Mouse (Mus musculus): Measurements from ENCODE around the gene Otos. TPM values are rescaled to one million over a fixed set of nuclear protein-coding genes. Genes with fewer than 3 reads are reported as not detected.

The Otos gene
- polyA plus RNA-seq, 1 experiment from 2014 or later, result 0.05 TPM

Other genes with a start within 250 kb of the Otos start
- 319 and 321 TPM in 2 replicates for gene Ndufa10, start 175.0 kb downstream of the Otos start, polyA plus RNA-seq (2016; fragmentation: Nextera tagmentation; extraction: Ambion mirVana)
- not detected in 2 replicates for gene Olfr1416, start 163.7 kb downstream of the Otos start, polyA plus RNA-seq (2016; fragmentation: Nextera tagmentation; extraction: Ambion mirVana)
- gene Olfr1415, start 152.7 kb downstream of the Otos start, polyA plus RNA-seq (2016; fragmentation: Nextera tagmentation; extraction: Ambion mirVana), result 0.15 TPM in 1 of 2 replicates, not detected in the other
- 0.05 TPM in 1 of 2 replicates, not detected in the other for gene Olfr1414, start 130.2 kb downstream of the Otos start, polyA plus RNA-seq (2016; fragmentation: Nextera tagmentation; extraction: Ambion mirVana)
- not detected in 2 replicates for gene Olfr1413, start 77.5 kb downstream of the Otos start, polyA plus RNA-seq (2016; fragmentation: Nextera tagmentation; extraction: Ambion mirVana)
- not detected in 2 replicates for gene Olfr1412, start 63.1 kb downstream of the Otos start, polyA plus RNA-seq (2016; fragmentation: Nextera tagmentation; extraction: Ambion mirVana)
- gene Olfr1411, start 54.4 kb downstream of the Otos start, polyA plus RNA-seq (2016; fragmentation: Nextera tagmentation; extraction: Ambion mirVana), result not detected in 2 replicates
- not detected in 2 replicates for gene Olfr1410, start 43.1 kb downstream of the Otos start, polyA plus RNA-seq (2016; fragmentation: Nextera tagmentation; extraction: Ambion mirVana)
- gene Olfr12, start 31.1 kb downstream of the Otos start, polyA plus RNA-seq (2016; fragmentation: Nextera tagmentation; extraction: Ambion mirVana), result not detected in 2 replicates
- gene Cops9, start 6.9 kb downstream of the Otos start, polyA plus RNA-seq (2016; fragmentation: Nextera tagmentation; extraction: Ambion mirVana), result 341 and 342 TPM in 2 replicates
- gene Gpc1, start 182.8 kb upstream of the Otos start, polyA plus RNA-seq (2016; fragmentation: Nextera tagmentation; extraction: Ambion mirVana), result 84.1 and 89.0 TPM in 2 replicates